Mouse (Mus musculus): Measurements from ENCODE around the gene Micu2.

- TF ChIP-seq POLR2A (IDR thresholded peaks at IDR 0.05; ENCODE audit: low read depth, low read length): no peak
- TF ChIP-seq CTCF (IDR thresholded peaks at IDR 0.05; ENCODE audit: extremely low read depth, insufficient read length, insufficient replicate concordance, low read depth, low read length): no peak
These were observed 16.6 kb downstream of the Micu2 start for GRCm38 (mm10) chr14:57982450-57982849.

Data from small intestine, adult 2 months (tissue).